Mouse (Mus musculus) heart, adult 2 months (tissue): ENCODE measurements at regions not wholly inside any gene's neighbourhood (a gene's known extent, or its start where the extent isn't known, plus 50 kb on each side); places are given as distances from the start of the nearest gene placed in this dataset.

Experiments used
- EP300 ChIP-seq: fragments of 200-500 bp; IDR thresholded peaks from 2 replicates; pipeline ENCODE4 v1.6.1; 2011; ENCODE audit warnings: low read depth, low read length, control low read depth; ENCODE audit not compliant: insufficient read depth
- POLR2A ChIP-seq: fragments of 200-500 bp; IDR thresholded peaks from 2 replicates; pipeline ENCODE4 v1.6.1; 2011; ENCODE audit warnings: mild to moderate bottlenecking, low read depth, low read length, control low read depth; ENCODE audit not compliant: insufficient read depth

DNA sequence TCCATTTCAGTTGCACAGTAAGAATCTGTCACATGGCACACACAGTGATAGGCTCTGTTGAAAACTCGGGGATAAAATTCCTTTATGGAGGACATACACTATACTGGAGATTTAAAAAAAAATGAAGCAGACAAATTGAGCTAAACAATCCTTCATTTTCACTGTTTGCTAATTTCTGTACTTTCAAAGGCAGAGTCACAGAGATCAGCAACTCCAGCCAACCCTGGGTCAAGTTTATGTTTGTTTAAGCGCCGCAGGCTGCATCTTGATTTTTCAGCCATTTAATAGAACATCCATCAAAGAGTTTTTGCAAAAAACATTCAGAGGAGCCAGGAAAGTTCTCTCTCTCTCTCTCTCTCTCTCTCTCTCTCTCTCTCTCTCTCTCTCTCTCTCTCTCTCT lies 114.8 kb downstream of the Anxa2 start:
- TF ChIP-seq POLR2A (no peak), EP300 (no peak)
